Mouse (Mus musculus) liver, embryonic 16.5 days (tissue): ENCODE results near the gene Clec16a. TPM values are rescaled to one million over a fixed set of nuclear protein-coding genes. Genes with fewer than 3 reads are reported as not detected.

Experiments
- ATAC-seq: fragments of 200-750 bp; cut with Nextera tagmentation; 2 replicates; pipeline ENCODE4 v1.8.0; 2017; ENCODE audit warnings: low read depth, mild to moderate bottlenecking, moderate number of reproducible peaks, moderate library complexity
- H3K27ac ChIP-seq: fragments of 300-500 bp; sonication (generic); 2 replicates; pipeline ENCODE4 v1.5.1; 2014; ENCODE audit warnings: mild to moderate bottlenecking, low read length
- H3K27me3 ChIP-seq: fragments of 300-500 bp; sonication (generic); 2 replicates; pipeline ENCODE4 v1.6.1; 2014; ENCODE audit warnings: low read depth, low read length, mixed read lengths; ENCODE audit not compliant: control insufficient read depth, insufficient read depth
- H3K36me3 ChIP-seq: fragments of 300-500 bp; sonication (generic); 2 replicates; pipeline ENCODE4 v1.6.1; 2014; ENCODE audit warnings: mild to moderate bottlenecking; ENCODE audit not compliant: control insufficient read depth, insufficient read depth
- H3K4me1 ChIP-seq: fragments of 300-500 bp; sonication (generic); 2 replicates; pipeline ENCODE4 v1.6.1; 2014; ENCODE audit warnings: low read depth, low read length, mixed read lengths; ENCODE audit not compliant: control insufficient read depth
- H3K4me2 ChIP-seq: fragments of 300-500 bp; sonication (generic); 2 replicates; pipeline ENCODE4 v1.6.1; 2014; ENCODE audit warnings: low read depth, low read length, mixed read lengths
- H3K4me3 ChIP-seq: fragments of 300-500 bp; sonication (generic); 2 replicates; pipeline ENCODE4 v1.5.1; 2014; ENCODE audit warnings: low read depth, mild to moderate bottlenecking, low read length
- H3K9ac ChIP-seq: fragments of 300-500 bp; sonication (generic); 2 replicates; pipeline ENCODE4 v1.6.1; 2014; ENCODE audit warnings: low read depth, low read length
- H3K9me3 ChIP-seq: fragments of 300-500 bp; sonication (generic); replicated peaks from 2 replicates; pipeline ENCODE4 v1.6.1; 2016; ENCODE audit warnings: low read length; ENCODE audit not compliant: control insufficient read depth
- WGBS: fragments of 180-500 bp; shearing (Covaris S2); extraction: QIAGEN DNeasy Blood & Tissue Kit; methylation state at CpG from one replicate; pipeline ENCODE4 v1.1.7; 2014; ENCODE audit not compliant: insufficient replicate concordance; 5-methylcytosine and 5-hydroxymethylcytosine counted together
- polyA plus RNA-seq: library from polyadenylated mRNA; unstranded; fragments of >200 nt; fragmentation: Nextera tagmentation; extraction: Ambion mirVana; gene quantifications from 2 replicates; pipeline ENCODE4 v1.2.1, GENCODE M21; 2015

Clec16a gene
- polyA plus RNA-seq, 1 experiment from 2014 or later, result 11.1 TPM

DNA sequence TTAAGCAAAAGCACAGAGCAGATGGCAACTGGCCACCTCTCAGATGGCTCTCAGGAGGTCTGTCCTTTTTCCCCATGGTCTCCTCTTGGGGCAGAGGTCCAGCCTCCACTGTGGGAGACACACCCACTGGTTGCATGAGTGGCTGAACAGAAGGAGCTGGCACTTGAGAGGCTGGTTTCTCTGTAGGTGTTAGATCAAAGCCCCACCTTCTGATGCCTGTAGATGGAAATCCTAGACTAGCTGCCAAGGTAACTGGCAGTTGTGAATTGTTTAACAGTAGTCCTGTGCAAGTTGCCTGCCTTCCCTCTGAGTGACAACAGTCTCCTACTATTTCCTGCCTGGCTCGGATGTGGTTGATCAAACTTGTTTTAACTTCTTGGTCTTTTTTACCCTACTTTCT is 40.0 kb downstream of the Clec16a start:
- no peak overlapping the region for H3K4me3 ChIP-seq
- no peak overlapping the region for H3K4me2 ChIP-seq
- no peak overlapping the region for H3K27ac ChIP-seq
- 26% methylated on average over 1 of the region's 1 CpGs for WGBS
- no peak for ATAC-seq
- no peak overlapping the region for H3K9ac ChIP-seq
- no peaks in the 10 kb centered on the region for H3K9me3 ChIP-seq
- H3K36me3 ChIP-seq, result peaks cover 4% of the 10 kb centered on the region
- H3K4me1 ChIP-seq, result no peaks in the 10 kb centered on the region
- H3K27me3 ChIP-seq, result no peaks in the 10 kb centered on the region

DNA sequence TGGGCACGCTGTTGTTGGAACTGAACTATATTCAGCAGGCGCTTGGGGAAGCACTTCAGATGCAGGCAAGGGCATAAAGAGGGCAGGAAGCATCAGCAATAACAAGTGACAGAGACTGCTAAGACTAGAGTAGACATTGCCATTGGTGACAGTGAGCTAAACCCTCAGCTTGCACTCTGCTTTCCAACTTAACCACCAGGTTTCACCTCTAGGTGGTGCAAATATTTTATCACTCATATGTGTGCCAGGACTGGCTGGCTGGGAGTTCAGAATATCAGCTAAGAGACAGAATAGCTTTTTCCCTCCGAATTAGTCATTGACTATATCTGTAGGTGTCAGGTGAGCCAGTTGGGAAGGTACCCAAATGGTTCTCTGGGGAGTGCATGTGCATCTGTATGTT is 41.4 kb downstream of the Clec16a start:
- no peaks in the 10 kb centered on the region for H3K27me3 ChIP-seq
- WGBS, result 59% methylated on average over 3 of the region's 3 CpGs
- H3K4me2 ChIP-seq, result no peak overlapping the region
- peaks cover 3% of the 10 kb centered on the region for H3K36me3 ChIP-seq
- no peak overlapping the region for H3K27ac ChIP-seq
- ATAC-seq, result no peak
- H3K4me1 ChIP-seq, result no peaks in the 10 kb centered on the region
- H3K9ac ChIP-seq, result no peak overlapping the region
- no peak overlapping the region for H3K4me3 ChIP-seq
- H3K9me3 ChIP-seq, result no peaks in the 10 kb centered on the region

DNA sequence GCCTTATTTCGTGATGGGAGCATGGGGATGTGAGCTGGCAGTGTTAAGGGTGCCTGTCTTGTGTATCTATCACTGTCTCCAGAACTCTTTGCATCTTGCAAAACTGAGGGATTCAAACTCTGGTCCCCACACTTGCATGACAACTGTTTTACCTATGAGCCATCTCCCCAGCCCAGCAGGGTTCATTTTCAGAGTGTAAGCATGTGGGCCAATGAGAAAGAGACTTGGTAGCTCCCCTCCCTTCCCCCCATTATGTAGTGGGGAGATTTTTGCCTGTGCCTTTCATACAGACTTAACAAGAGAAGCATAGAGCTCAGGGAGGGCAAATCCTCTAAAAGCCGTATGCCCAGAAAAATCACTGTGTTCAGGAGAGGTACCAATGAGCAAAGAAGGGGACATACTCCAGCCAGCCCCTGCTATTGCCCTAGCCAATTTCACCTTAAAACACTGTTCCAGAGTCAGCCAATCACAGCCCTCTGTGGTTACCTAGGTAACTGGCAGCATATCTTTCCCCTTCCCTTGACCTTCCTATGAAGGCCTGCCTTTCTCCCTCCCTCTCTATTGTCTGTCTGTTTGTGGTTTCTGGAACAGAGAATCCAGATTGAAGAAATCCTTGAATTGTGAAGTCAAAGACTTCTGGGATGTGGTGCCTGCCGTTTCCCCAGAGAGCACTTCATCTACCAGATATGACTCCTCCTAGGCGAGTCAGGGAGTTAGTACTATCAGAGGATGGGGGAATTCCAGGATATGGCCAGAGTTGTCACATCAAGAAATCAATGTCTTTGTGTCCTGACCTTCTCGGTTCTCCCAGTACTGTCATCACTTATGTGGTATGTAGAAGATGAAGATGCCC is 55.0 kb downstream of the Clec16a start:
- no peak overlapping the region for H3K9ac ChIP-seq
- no peak overlapping the region for H3K4me2 ChIP-seq
- H3K4me1 ChIP-seq, result no peaks in the 10 kb centered on the region
- no peaks in the 10 kb centered on the region for H3K9me3 ChIP-seq
- WGBS, result 59% methylated on average over 5 of the region's 5 CpGs
- H3K27me3 ChIP-seq, result no peaks in the 10 kb centered on the region
- no peak for ATAC-seq
- no peak overlapping the region for H3K4me3 ChIP-seq
- H3K27ac ChIP-seq, result no peak overlapping the region
- no peaks in the 10 kb centered on the region for H3K36me3 ChIP-seq

DNA sequence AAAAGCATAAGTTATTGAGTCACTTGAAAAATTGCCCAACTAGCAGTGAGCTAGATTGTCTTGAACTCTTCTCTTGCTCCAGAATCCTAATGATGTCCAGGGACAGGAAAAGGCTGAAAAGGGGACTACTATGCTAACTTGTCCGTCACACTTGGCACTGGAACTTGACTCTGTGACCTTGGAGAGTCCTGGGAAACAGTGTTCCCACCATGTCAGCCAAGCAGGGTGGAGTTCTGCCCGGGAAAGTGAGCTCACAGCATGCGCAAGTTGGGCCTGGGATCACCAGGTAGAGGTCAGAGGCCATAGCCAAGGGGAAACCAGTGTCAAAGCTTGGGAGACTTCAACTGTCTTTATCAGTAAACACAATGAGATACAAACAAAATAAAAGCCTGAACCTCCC is 62.7 kb downstream of the Clec16a start:
- Histone ChIP-seq H3K27ac (no peak overlapping the region), H3K4me1 (no peaks in the 10 kb centered on the region), H3K36me3 (peaks cover 3% of the 10 kb centered on the region; the same call in 1 of the 2 replicates), H3K9me3 (no peaks in the 10 kb centered on the region), H3K27me3 (no peaks in the 10 kb centered on the region), H3K4me3 (no peak overlapping the region), H3K9ac (no peak overlapping the region), H3K4me2 (no peak overlapping the region)
- ATAC-seq, result no peak
- 64% methylated on average over 3 of the region's 3 CpGs for WGBS

DNA sequence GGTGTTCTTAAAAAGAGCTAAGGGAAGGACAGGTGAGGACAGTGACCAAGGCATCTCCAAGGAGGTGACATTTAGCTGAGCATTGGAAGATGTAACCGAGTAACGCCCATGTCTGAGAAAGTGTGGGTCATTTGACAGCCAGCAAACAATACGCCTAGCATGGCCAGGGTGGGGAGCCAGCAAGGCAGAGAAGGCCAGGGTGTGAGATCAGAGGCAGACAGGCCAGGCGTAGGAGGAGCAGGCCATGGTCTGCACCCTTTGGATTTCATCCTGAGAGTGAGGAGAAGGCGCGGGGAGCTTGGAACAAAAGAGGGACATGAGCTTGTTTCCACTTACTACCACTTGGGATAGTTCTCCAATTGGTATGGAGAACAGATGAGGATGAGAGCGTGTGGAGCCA is 64.8 kb downstream of the Clec16a start:
- H3K9me3 ChIP-seq, result no peaks in the 10 kb centered on the region
- ATAC-seq, result no peak
- no peak overlapping the region for H3K9ac ChIP-seq

DNA sequence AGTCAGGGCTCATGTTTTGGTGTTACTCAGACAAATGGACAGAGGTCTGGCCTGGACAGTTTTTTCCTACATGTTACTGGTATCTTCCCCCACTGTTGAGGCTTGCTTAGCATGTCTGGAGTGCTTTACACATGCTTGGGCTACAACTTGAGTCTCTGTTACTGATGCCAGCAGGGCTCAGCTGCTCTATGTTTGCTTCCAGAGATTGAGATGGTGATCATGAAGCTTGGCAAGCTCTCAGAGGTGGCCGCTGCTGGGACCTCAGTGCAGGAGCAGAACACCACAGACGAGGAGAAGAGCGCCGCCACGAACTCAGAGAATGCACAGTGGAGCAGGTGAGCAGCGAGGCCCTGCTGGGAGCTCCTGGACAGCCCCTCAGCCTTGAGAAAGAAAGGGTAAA is 65.7 kb downstream of the Clec16a start:
- Histone ChIP-seq H3K9me3 (no peaks in the 10 kb centered on the region), H3K4me1 (no peaks in the 10 kb centered on the region), H3K9ac (no peak overlapping the region), H3K4me2 (no peak overlapping the region), H3K27ac (no peak overlapping the region), H3K4me3 (no peak overlapping the region), H3K36me3 (peaks cover 3% of the 10 kb centered on the region; the same call in 1 of the 2 replicates), H3K27me3 (no peaks in the 10 kb centered on the region)
- ATAC-seq, result no peak
- WGBS, result 78% methylated on average over 6 of the region's 6 CpGs

More for the DNA sequence above, 64.8 kb downstream of the Clec16a start:
- Histone ChIP-seq H3K27ac (no peak overlapping the region), H3K4me1 (no peaks in the 10 kb centered on the region), H3K27me3 (no peaks in the 10 kb centered on the region), H3K4me3 (no peak overlapping the region), H3K4me2 (no peak overlapping the region), H3K36me3 (peaks cover 3% of the 10 kb centered on the region; the same call in 1 of the 2 replicates)
- 75% methylated on average over 7 of the region's 7 CpGs for WGBS

DNA sequence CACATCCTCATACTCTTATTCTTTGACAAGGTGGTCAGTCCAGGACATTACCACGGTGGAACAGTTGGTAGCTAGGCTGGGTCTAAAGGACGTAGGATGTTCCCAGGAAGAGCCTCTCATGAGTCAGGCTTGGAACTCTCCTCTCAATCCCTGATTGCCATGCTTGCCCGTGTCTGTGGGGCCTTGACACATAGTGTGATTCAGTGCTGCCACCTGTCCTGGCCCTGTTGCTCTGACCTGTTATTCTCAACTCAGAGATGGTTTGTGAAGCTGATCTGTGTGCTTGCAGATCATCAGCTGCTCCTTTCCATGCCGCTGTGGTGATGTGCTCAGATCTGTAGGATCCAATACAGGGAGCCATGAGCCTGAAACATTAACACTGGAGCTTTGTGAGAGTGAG is 66.2 kb downstream of the Clec16a start:
- Histone ChIP-seq H3K4me3 (no peak overlapping the region), H3K4me1 (no peaks in the 10 kb centered on the region), H3K4me2 (no peak overlapping the region), H3K27me3 (no peaks in the 10 kb centered on the region), H3K9me3 (no peaks in the 10 kb centered on the region), H3K9ac (no peak overlapping the region), H3K36me3 (peaks cover 3% of the 10 kb centered on the region; the same call in 1 of the 2 replicates), H3K27ac (no peak overlapping the region)
- 76% methylated on average over 4 of the region's 4 CpGs for WGBS
- no peak for ATAC-seq

DNA sequence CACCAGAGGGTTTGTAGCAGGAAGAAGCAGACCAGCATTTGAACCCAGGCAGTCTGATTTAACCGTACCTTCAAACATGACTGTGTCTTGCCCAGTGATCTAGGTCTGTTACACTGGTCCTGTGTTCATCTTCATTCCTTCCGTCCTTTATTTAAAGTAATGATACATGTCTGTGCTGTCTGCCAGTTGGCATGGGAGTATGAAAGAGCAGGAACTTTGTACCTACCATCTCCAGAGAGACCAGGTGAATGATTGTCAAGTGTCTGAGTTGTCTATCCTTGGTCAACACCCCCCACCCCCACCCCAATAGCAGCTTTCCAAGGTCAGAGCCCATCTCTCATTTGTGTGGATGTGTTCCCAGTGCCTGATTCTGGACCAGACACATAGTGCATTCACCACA is 68.9 kb downstream of the Clec16a start:
- no peak for ATAC-seq
- H3K4me2 ChIP-seq, result no peak overlapping the region
- no peak overlapping the region for H3K9ac ChIP-seq
- no peaks in the 10 kb centered on the region for H3K4me1 ChIP-seq
- 70% methylated on average over 2 of the region's 2 CpGs for WGBS
- no peak overlapping the region for H3K27ac ChIP-seq
- peaks cover 3% of the 10 kb centered on the region; the same call in 1 of the 2 replicates for H3K36me3 ChIP-seq
- no peaks in the 10 kb centered on the region for H3K27me3 ChIP-seq
- no peak overlapping the region for H3K4me3 ChIP-seq
- H3K9me3 ChIP-seq, result no peaks in the 10 kb centered on the region

DNA sequence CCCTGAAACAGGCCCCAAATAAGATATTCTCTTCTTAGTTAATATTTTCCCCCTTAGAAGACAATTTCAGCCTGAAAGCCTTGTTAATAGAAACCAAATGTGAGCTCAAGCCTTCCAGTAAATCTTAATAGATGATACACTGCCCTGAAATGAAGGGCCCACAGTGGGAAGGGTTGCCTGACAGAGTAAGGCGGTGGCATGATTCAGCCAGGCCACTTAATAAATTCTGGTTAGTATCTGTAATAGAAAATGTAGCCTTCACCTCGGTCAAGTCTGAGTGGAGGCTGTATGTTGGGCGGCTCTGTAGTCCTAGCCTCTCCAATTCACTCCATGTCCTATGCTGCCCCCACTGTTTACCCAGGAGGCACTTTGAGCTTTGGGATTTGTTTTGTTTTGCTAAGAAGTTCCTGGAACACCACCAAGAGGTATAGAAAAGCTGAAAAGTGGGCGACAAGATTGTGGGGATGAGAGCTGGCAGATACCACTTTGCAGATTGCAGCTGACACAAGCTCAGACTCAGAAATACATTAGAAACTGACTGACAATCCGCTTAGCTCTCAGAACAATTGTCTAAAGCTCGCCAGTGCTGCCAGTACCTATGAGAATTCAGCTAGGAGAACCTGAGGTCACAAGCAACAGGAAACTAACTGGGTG is 75.9 kb downstream of the Clec16a start:
- Histone ChIP-seq H3K4me3 (no peak overlapping the region), H3K27me3 (no peaks in the 10 kb centered on the region), H3K4me2 (no peak overlapping the region), H3K9me3 (no peaks in the 10 kb centered on the region), H3K4me1 (no peaks in the 10 kb centered on the region), H3K9ac (no peak overlapping the region), H3K27ac (no peak overlapping the region), H3K36me3 (no peaks in the 10 kb centered on the region)
- 64% methylated on average over 6 of the region's 6 CpGs for WGBS
- no peak for ATAC-seq
